Mouse (Mus musculus) ovary, postnatal 36 days (tissue): ENCODE data around the gene Robo1.
A peak's percentile ranks its signal among the peaks of the same experiment; 100 is the strongest.

Experiments used
- DNase-seq: peaks from one replicate; pipeline ENCODE4 v3.0.0; 2022; ENCODE audit warnings: low spot score, mixed read lengths

The Robo1 gene

DNA sequence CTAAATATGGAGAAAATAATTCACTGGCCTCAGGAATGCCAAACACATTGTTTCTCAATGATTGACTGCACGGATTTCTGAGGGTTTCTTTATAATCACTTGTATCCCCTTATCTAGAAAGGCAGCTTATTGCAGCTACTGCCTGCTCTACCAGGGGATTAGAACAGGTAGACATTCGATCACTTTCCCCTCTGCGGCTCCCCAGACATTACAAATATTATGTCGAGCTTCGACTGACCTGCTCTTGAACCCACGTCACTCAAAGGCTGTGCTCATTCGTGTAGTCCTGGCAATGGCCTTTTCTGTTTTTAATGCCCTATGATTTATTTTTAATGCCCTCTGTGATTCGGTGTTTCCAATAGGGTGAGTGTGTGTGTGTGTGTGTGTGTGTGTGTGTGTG lies 521.4 kb downstream of the Robo1 start:
- DNase-seq: no peak

DNA sequence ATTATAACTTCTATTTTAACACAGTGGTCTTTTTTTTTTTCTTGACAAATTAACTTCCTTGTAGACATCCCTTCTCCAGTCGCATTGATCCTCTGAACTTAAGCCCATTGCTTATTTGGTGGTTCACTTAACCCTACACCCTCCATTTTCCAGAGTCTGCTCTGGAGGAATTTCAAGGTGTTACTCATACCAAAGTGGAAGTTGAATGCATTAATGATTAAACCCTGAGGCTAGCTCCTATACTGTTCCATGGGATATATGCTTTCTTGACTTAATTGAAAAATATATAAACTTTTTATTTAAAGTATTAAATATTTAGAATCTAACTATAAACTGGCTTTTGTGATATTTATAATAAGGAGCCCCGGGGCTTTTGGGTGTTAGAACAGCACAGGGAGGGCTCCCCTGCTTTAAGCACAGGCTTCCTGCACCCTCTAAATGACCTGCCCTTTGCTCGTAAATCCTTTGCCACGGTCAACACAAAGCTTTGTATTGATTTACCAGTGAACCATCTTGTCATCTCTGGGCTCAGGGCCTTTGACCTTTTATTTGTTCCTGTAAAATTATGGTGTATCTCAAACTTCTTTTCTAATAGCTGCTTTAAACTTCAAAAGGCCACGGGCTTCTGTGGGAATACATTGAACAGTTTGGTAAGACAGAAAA lies 522.4 kb downstream of the Robo1 start:
- DNase-seq: no peak

DNA sequence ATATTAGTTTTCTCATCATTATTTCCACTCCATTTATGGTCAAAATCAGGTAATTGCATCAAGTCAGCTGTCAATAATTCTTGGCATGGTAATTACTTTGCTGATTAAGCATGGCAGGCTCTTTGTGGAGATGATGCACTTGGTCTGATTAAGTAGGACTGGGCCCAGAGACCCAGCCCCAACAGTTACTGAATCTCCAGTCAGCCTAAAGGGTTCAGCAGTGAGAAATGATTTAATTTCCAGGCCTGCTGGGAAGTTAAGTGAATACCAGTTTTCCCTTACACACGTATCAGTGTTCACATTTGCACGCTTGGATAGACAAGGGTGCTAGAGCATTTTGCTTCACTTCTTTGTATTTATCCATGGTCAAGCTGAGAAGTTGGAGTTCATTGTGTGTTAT lies 526.2 kb downstream of the Robo1 start:
- DNase-seq: no peak

DNA sequence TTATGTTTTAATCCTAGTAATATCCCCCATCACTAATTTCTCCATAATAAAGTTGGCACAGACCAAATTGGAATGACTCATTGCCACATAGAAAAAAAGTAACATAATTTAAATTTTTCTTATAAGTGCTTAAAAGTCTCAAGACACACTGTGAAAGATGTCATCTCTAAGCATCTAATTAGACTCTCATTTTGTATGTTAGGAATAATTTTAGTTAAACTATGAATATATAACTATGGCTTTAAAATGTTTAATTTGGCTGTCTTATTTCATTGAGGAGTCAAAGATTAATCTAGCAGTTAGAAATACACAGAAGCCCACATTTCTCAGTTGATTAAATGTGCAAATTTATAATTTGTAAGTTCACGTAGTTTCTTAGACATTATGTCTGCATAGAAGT lies 530.9 kb downstream of the Robo1 start:
- no peak for DNase-seq

DNA sequence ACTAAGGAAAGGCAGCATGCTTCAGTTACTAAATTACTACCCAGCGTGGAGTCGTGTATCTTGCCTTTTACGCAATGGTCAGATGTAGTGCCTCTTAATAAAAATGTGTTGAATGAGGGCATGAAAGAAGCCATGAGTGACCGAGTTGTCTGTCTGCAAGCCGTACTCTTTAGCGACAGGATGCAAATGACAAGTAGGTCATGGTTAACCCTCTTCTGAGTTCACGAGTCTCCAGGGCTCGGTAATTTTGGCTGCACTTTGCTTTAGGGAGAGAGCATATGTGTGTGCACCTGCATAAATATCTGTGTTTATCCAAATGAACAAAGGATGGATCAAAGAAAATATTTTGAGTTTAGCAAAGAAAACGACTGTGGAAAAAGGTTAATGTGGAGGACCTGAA lies 533.0 kb downstream of the Robo1 start:
- DNase-seq: no peak

DNA sequence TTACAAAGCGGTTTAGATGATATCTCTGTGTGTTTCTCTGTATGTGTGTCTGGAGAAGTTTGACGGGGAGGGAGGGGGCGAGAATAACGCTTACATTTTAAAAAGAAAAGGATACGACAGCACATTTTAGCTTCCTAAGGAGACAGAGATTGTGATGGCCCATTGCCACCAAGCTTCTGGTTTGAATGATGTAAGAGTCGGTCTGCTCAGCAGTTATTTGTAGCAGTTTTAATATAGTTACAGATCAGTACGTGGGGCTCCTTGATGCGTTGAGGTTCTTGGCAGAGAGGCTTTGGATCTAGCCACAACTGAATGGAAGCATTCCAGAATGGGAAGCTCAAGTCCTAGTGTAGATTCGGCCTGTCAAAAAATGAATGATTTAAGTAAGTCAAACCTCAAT lies 546.0 kb downstream of the Robo1 start:
- DNase-seq: no peak

DNA sequence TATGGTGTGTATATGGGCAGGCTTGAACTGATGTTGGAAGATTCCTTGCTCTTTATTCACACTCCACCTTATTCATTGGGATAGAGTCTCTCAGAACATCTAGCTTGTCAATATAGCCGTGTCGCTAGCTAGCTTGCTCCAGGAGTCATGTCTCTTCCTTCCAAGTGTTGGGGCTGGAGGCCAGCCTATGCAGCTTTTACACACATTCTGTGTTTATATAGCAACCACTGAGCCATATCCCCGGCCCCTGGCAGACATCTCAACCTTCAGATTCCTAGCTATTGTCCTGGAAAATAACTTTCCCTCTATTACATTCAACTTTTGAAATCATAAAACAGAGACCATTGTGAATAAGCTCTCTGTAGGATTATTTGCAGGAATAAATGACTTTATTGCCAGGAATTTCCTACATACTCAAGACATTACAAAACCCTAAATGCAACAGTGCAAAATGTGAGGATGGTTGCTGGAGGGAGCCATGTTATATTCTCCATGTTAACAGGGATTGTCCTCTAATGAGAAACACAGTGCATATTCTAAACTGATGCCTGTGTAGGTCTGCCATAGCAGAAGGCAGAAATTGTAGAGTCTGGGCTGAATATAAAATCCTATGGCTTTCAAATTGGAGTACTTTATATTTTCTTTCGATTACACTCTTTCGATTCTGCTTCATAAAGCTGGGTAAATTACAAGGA lies 546.9 kb downstream of the Robo1 start:
- no peak for DNase-seq

DNA sequence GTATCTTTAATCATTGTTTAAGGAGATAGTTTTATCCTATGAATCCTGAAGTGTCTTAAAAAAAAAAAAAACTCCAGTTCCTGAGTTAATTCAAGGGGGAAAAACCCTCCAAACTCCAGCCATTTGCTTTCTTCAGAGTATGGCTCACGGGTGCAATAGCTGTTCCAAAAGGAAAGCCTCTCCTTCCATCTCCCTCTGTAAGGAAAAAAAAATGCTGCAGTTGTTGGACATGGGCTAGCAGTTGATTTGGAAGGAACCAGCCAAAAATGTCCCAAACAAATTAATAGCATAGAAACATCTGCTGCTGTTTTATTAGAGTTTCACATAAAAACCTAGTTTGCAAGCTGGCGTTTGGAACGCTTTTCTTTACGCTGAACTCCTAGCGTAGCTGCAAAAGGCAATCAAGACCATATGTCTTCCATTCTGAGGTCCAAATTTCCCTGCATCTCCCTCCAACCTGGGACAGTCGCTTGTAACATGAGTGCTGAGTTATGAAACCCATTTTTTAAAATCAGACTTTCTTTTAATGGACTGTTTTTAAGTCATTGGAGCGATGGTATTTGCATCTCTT lies 553.7 kb downstream of the Robo1 start:
- DNase-seq: no peak

DNA sequence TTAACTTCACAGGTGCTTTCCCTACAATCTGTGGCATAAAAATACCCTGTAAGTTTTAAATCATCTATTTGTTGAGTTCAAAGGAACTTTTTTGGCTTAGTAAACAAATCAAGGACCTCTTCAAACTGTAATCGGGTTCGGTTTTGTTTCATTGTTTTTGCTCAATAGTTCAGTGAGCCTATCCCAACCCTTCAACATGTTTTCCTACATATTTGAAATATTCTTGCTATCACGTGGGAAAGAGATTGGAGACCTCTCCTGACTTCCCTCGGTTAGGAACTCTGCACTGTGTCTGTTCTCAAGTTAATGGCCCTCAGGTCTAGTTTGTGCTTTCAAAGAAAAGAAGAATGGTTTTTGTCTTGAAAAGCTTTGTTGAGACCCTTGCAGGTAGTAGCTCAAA lies 557.9 kb downstream of the Robo1 start:
- no peak for DNase-seq

DNA sequence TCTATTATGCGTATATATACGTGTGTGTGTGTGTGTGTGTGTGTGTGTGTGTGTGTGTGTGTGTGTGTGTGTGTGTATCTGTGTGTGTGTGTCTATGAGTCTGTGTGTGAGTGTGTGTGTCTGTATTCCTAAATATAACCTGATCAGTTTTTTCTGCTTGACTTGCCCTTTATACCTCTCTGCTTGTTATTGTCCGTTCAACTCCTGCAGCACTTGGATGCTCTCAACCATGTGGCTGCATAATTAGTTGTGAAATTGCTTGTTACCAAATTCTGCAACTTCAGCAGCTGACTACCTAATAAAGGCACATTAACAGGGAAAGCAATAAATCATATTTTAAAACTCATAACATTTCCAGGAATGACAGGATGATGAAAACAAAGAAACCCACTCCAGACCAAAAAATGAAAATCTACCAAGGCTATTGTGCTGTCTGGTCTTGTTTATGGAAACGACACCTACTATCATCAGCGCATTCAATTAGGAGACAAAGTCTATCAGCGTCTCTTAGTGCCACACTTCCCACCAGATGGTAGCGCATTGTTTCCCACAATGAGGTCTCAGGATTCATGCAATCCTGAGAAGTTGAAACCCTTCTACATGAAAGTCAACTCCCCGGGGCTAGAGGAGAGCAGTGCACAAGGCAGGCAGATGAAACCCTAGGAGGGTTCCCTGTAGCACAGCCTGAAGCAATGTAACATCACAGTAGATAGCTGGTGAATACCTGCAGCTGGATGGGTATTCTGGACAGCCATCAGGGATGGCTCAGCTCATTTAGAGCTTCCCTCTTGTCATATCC lies 567.0 kb downstream of the Robo1 start:
- DNase-seq: no peak

DNA sequence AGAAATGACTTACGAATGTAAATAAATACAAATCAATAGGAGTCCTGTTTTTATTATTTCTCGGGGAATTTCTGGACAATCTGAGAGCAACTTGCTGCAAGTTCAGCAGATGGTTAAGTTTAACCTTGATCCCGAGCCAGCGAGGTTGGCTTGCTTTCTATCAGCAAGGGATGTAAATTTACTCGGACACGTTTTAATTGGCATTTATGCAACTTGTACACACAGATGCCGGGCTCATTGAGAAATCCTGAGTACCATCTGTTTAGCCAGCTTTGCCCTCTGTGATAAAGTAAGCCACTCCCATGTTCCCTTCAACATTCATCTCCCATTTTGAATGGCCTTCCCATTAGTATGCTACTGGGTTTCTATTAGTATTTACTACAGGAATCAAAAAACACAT lies 580.0 kb downstream of the Robo1 start:
- peak; percentile 9 for DNase-seq

DNA sequence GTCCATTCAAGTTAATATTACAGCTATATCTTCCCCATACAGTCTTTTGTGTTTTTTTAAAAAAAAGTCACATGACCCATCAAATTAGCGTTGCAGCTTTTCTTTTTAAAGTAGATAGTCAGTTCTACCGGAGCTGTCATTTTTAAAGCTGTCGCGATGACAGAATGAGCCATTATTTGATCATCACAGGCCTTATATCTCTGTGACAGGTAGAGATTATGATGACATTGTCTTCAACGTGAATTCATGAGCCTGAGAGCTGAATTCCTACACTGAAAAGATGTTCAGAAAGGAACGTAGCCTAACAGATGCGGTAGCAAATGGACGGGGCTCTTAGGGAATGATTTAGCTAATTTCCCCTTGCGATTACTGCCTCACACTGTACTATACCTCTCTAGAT lies 581.3 kb downstream of the Robo1 start:
- DNase-seq: no peak

DNA sequence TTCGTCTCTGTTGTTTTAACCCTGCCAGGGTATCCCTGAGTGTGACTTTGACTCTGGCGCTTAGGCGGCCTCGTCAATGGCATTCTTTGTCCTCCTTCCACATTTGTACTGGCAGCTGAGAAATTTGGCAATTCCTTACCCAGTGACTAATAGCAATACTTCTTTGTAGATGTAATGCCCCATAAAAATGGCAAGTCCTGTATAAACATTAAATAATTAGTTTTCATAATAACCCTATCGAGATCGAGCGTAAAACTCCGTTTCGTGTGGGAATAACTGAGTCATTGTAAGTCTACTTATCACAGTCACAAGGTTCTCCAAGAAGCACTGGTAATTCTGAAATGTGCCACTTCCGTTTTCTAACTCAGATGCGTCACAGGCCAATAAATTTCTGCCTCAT lies 589.0 kb downstream of the Robo1 start:
- DNase-seq: no peak

DNA sequence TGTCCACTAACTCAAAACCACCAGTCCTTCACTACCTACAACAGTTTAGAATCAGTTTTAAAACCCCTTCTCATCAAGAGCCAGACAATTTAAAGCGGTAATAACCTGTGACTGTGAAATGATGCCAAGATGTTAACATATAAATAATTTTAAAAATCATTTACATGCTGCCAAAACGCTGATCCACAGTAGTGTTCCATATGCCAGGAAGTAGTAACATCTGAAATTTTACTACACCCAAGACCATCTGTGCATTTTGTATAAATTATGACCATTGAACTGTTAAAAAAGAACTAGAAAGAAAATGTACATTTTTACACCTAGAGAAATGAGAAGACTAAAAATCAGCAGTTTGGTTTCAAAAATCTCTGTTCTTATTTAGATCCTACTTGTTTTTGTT lies 600.8 kb downstream of the Robo1 start:
- no peak for DNase-seq

DNA sequence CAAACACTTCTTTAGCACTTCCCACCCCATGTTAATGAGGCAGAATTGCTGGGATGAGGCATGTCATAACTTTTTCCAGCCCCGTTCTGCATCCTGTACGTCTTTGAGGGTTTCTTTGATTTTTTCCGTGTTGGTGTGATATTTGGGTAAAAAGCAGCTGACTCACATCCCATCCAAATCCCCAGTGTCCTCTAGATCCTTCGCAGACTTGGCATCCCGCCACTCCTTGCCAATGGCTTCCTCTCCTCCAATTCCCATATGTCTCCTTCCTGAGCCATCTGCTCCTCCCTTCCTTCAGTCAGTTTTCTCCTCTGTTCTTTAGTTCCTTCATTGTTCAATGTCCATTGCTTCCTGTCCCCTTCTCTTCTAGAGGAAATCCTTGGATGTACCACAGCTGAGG lies 605.0 kb downstream of the Robo1 start:
- DNase-seq: no peak

DNA sequence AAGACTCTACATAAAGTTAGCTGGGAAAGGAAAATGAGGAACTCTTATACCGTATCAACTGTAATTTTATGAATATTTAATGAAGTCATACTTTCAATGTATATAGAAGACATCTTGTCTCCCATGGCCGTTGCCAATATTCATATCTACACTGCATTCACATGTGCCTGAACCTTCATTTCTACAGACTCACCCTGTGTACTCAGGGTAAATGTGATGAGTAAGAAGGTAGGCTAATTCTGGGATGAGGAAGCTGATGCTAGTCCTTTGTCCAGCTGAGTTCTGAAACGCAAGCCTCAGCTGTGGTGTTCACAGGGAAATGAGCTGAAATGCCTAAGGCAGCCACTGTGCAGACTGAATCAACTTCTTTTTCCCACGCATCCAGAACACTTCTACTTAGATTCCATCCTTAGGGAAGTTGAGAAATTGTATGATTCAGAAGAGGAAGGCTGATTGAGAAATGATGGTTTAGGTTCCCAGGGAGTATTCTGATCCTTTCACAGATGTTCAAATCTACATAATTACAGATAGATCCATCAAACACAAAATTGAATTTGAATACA lies 606.0 kb downstream of the Robo1 start:
- DNase-seq: no peak

DNA sequence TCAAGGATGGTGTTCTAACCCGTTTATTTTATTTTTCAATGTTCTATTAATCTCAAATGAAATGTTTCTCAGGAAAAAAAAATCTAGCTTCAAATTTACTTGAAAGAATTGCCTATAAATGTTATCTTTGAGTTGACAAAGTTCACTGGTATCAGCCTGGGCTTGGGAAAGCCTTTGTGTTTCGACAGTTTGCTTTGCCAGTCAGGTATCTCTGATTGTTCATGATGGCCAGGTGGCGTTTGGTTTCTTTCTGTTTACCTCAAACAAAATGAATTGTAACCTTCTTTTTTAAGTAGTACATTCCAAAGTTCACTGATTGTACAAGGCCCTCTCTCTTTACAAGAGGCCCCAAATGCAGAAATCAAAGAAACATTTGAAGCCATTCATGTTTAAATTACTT lies 611.9 kb downstream of the Robo1 start:
- DNase-seq: no peak

DNA sequence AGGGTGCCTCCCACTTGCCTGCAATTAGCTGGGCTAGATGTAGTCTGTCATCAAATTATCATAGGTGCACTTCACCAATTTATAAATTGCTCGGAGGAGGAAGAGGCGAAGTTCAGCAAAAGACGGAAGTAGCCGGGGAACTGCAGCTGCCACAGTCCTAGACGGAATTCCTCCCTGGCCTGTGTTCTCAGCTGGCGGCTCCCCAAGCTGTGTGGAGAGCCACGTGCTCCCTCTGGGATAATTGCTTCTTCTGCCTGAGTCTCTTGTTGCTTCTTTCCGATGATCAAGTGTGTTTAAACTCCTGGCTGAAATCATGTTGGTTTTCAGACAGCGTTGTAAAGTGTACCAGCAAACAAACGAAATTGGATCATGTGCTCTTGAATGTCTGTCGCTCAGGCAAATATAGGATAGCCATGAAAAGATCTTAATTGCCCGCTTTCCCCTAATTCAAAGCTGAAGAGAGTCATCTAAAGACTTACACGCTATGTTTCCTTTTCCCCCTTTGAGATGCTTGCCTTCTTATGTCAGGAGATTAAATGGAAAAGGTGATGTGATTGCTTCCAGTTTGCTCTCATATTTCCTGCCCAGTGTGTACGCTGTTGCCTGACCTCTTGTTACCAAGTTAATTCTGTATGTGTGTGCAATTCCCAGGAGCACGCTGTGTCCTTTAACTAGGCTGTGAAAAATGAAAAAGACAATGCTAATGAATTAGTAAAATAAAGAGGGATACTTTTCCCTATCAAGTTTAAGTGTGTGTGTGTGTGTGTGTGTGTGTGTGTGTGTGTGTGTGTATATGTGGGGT lies 616.5 kb downstream of the Robo1 start:
- peak; percentile 64 for DNase-seq

DNA sequence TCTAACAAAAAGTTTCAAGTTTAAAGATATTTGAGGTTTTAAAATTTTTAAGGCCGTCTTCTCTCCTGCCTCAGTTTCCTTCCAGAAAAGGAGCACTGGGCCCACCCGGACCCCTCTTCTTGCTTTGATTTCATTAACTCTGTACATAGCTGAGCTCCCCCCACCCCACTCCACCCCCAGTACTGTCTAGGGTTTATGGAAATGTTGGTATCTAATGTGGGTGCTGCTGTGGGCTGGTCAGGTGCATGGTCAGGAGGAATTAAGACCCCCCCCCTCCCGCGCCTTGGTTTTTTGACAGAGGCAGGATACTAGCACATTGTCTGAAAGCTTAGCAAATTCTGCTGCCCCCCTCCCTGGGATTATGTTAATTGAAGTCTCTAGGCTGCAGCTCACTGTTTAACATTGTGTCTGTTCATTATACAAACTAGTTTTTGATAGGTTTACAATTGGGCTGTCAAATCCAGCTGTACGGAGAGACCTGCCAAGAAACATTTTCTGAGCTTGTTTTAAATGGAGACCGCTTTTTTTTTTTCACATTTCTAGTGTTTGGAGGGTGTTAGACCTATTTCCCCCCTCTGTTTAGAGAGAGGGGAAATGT lies 620.5 kb downstream of the Robo1 start:
- no peak for DNase-seq

DNA sequence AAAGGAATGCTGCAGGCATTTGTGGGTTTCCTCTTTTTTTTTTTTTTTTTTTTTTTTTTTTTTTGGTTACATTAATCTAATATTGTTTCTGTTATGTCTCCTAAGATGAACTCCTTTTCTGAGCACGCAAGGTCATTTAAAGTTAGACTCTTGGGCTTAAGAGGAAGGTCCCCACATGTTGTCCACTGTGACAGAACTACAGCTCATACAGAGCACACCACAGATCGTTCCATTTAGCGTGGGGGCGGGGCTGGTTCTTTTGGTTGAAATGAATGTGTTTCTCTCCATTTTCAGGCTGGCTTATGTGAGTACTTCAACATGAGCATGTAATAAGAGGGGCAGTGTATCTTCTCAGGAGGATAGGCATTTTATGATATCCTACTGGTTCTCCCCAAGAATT lies 622.8 kb downstream of the Robo1 start:
- DNase-seq: no peak

DNA sequence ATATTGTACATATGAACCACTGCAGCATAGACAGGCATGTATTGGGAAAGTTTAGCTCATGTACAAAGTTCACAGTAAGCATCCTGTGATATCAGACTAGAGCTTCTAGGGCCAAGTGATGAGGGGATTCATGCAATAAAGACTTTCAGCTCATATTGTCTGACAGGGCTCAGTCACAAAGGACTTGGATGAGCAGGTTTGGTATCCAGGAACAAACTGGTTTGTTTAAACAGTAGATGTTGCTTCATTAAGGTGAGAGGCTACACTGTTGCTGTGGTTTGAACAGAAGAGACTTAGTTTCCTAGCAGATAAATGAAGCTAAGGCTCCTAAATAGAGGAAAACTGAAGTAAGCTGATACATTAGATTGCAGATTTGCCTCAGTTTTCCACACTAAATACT lies 626.8 kb downstream of the Robo1 start:
- DNase-seq: no peak
